9 mouse cellular contexts compared by ENCODE assay signal in the genomic region with DNA sequence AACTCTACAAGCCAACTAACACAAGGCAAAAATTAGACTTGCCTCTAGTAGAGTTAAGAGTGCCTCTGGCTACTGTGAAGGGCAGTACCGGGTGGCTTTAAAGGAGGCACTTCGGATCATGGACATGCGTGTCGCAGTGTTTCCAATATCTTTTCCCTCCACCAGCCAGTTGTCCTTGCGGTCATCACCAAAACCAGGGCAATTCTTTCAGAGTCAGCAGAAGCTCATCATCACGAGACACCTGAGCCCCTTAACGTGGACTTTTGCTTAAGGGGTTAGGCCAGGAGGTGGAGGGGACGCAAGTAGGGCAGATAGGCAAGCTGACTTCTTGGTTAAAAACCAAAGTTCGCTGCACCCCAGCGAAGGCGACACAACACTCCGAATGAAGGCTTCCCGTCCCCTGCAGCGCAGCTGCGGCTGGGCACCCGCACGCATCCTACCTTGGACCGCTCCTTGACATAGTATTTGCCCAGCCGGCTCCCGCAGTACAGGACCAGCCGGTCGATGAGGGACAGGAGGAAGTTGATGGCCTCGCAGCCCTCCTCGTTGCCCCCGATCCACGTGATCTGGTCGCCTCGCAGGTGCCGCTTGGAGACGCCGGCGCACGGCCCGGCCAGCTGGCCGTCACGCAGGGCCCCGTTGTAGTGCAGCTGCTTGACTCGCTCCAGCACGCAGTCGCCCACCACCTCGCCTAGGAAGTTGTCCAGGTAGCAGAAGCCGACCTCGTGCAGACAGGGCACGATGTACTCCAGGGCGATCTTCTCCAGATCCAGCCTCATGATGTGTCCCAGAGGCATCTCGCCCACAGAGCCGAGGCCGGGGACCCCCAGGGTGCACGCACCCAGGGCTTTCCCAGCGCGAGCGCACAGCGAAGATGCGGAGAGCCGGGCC. TPM values are rescaled to one million over a fixed set of nuclear protein-coding genes. Genes with fewer than 3 reads are reported as not detected.
A peak's percentile ranks its signal among the peaks of the same experiment; 100 is the strongest.
DNase-seq lines count a peak whose midpoint lies in the region; ATAC-seq and TF ChIP-seq lines count a peak whose summit lies in the region.
"Had no signal": no experiment of that assay in that cellular context is flagged by ENCODE, and none has a peak within 500 bp of the region (broad histone marks: within the 10 kb centered on the region; RNA-seq: fewer than 3 reads in every experiment).

No protein-coding gene starts in this region.

- H3K4me1 ChIP-seq in brown adipose tissue, adult 24 weeks (ENCODE audit: control insufficient read depth, insufficient read depth, insufficient read length, low read length): no peaks in the 10 kb centered on the region
- peaks cover 41% of the 10 kb centered on the region for H3K4me1 ChIP-seq in heart, embryonic 13.5 days
- peaks cover 14% of the 10 kb centered on the region; the same call in 1 of the 2 replicates for H3K4me1 ChIP-seq in kidney, postnatal 0 days (replicated peaks; ENCODE audit: insufficient read depth, low read length)

- peak; percentile 52 for ATAC-seq in heart, embryonic 13.5 days (ENCODE audit: extremely low read depth, insufficient number of reproducible peaks, low FRiP score, low TSS enrichment)
- ATAC-seq in kidney, postnatal 0 days (replicated peaks; ENCODE audit: low FRiP score, low read depth): peak; percentile 63

- H3K36me3 ChIP-seq in heart, embryonic 13.5 days: no peaks in the 10 kb centered on the region
- H3K36me3 ChIP-seq in kidney, postnatal 0 days (ENCODE audit: insufficient read depth, low read length): no peaks in the 10 kb centered on the region
- H3K36me3 ChIP-seq in macrophage (ENCODE audit: inconsistent target): no peaks in the 10 kb centered on the region

- WGBS in heart, embryonic 13.5 days: 3% methylated on average over 55 of the region's 55 CpGs
- WGBS in kidney, postnatal 0 days: 3% methylated on average over 55 of the region's 55 CpGs
- 4% methylated on average over 55 of the region's 55 CpGs for WGBS in macrophage (ENCODE audit: missing documents)

- H3K27ac ChIP-seq in brown adipose tissue, adult 24 weeks (replicated peaks; ENCODE audit: low read depth, low read length): no peak overlapping the region
- peak overlapping the region; percentile 66 for H3K27ac ChIP-seq in heart, embryonic 13.5 days (replicated peaks)
- peak overlapping the region; percentile 36 for H3K27ac ChIP-seq in kidney, postnatal 0 days
- no peak overlapping the region for H3K27ac ChIP-seq in macrophage

- no peak for TF ChIP-seq CTCF in kidney, postnatal 0 days (IDR thresholded peaks at IDR 0.05; ENCODE audit: low read depth)

- H3K9me3 ChIP-seq in heart, embryonic 13.5 days: no peaks in the 10 kb centered on the region
- H3K9me3 ChIP-seq in kidney, postnatal 0 days (replicated peaks; ENCODE audit: low read length): no peaks in the 10 kb centered on the region

- peak; percentile 35 for DNase-seq in adrenal gland, postnatal 10 days
- DNase-seq in adrenal gland, adult 8-10 months: no peak
- peak; percentile 50 for DNase-seq in 3134 (ENCODE audit: extremely low read depth, insufficient read length, low spot score)
- no peak for DNase-seq in kidney, postnatal 0 days (ENCODE audit: low spot score)
- peak; percentile 34 for DNase-seq in skeletal muscle tissue, adult 2 months (ENCODE audit: low read depth, low spot score)

- H3K4me3 ChIP-seq in brown adipose tissue, adult 24 weeks (ENCODE audit: insufficient read depth, low read depth, low read length): peak overlapping the region; percentile 61
- peak overlapping the region; percentile 82 for H3K4me3 ChIP-seq in heart, embryonic 13.5 days
- H3K4me3 ChIP-seq in kidney, postnatal 0 days (replicated peaks; ENCODE audit: low read depth, low read length): peak overlapping the region; percentile 57
- H3K4me3 ChIP-seq in macrophage (ENCODE audit: inconsistent target): peak overlapping the region; percentile 42

- peak overlapping the region; percentile 86 for H3K9ac ChIP-seq in heart, embryonic 13.5 days
- H3K9ac ChIP-seq in kidney, postnatal 0 days (ENCODE audit: low read depth, low read length): peak overlapping the region; percentile 61

- peaks cover 23% of the 10 kb centered on the region for H3K27me3 ChIP-seq in heart, embryonic 13.5 days (replicated peaks)
- no peaks in the 10 kb centered on the region for H3K27me3 ChIP-seq in kidney, postnatal 0 days (ENCODE audit: insufficient read depth, low read length)
- H3K27me3 ChIP-seq: CH12.LX had no signal

- peak overlapping the region; percentile 95 for H3K4me2 ChIP-seq in heart, embryonic 13.5 days
- H3K4me2 ChIP-seq in kidney, postnatal 0 days (ENCODE audit: low read length): peak overlapping the region; percentile 85

- no peaks in the 10 kb centered on the region for H3K79me2 ChIP-seq in macrophage (ENCODE audit: inconsistent target)

RNA-seq across cellular contexts. Expression of a gene that starts 0.7 kb away (rescaled TPM):
- total RNA-seq in adrenal gland, postnatal 10 days (2021): 1 to 10 TPM; 6.1 to 7.3 TPM
- 1 to 10 TPM; 3.6 to 8.9 (median 5.1) TPM for total RNA-seq in adrenal gland, adult 8-10 months (2022)
- polyA plus RNA-seq in brown adipose tissue, adult 24 weeks (2012; ENCODE audit: insufficient read depth, insufficient read length, missing spikeins): 2.8 and 9.9 TPM in 2 replicates
- polyA plus RNA-seq in heart, embryonic 13.5 days (2015; fragmentation: Nextera tagmentation; extraction: Ambion mirVana): 7.4 and 9.9 TPM in 2 replicates
- 13.3 and 14.4 TPM in 2 replicates for polyA plus RNA-seq in kidney, postnatal 0 days (2015; fragmentation: Nextera tagmentation; extraction: Ambion mirVana)
- under 1 TPM in 1 of 26 experiments, not detected in 25; 0.47 TPM for total RNA-seq in macrophage (2018; cell fraction: chromatin; rRNA removed)
- total RNA-seq in macrophage (2018; cell fraction: cytosol; rRNA removed): under 1 TPM in 20 of 26 experiments, not detected in 6; 0.04 to 0.47 (median 0.24) TPM
- total RNA-seq in macrophage (2018; cell fraction: nucleus; rRNA removed): under 1 TPM in 2 of 26 experiments, not detected in 24; 0.23 to 0.24 TPM
- polyA plus RNA-seq in macrophage (2018): 0.15 to 0.23 TPM (median 0.17 TPM) in 3 replicates

Comparison
In these comparisons a context has a peak if more than half of its experiments do, and no peak if none do; other contexts are left out.
1. DNase-seq: peak in adrenal gland, postnatal 10 days (single experiment), 3134 (single experiment) and skeletal muscle tissue, adult 2 months (single experiment); none in adrenal gland, adult 8-10 months (single experiment) and kidney, postnatal 0 days (single experiment).
2. H3K27ac ChIP-seq: peak in heart, embryonic 13.5 days (single experiment) and kidney, postnatal 0 days (single experiment); none in brown adipose tissue, adult 24 weeks (single experiment) and macrophage (single experiment).
3. Peak in every context shown above with its lines, with median percentiles within 50 percentile points of each other: H3K4me3 ChIP-seq.